Mouse (Mus musculus): Measurements from ENCODE around the gene Atp6v1g2. TPM values are rescaled to one million over a fixed set of nuclear protein-coding genes. Genes with fewer than 3 reads are reported as not detected.

Gene Atp6v1g2
- polyA plus RNA-seq, 1 experiment from 2014 or later: 151 TPM

Small RNA genes within 50 kb of the gene (microRNA-seq; reads per million reads assigned to microRNA genes)
- not detected for gene Mir6973a
- gene Mir6974: not detected
- gene Mir6975: 0.83 reads per million
- not detected for gene Mir8094

Other genes with a start within 250 kb of the Atp6v1g2 start
- 50.7 and 61.7 TPM in 2 replicates for gene Vars, start 232.7 kb upstream of the Atp6v1g2 start, polyA plus RNA-seq (2015; fragmentation: Nextera tagmentation; extraction: Ambion mirVana)
- 0.08 and 0.19 TPM in 2 replicates for gene Vwa7, start 217.1 kb upstream of the Atp6v1g2 start, polyA plus RNA-seq (2015; fragmentation: Nextera tagmentation; extraction: Ambion mirVana)
- gene Sapcd1, start 205.6 kb upstream of the Atp6v1g2 start, polyA plus RNA-seq (2015; fragmentation: Nextera tagmentation; extraction: Ambion mirVana): 1.7 TPM in 2 replicates
- 1.8 and 2.5 TPM in 2 replicates for gene Msh5, start 186.9 kb upstream of the Atp6v1g2 start, polyA plus RNA-seq (2015; fragmentation: Nextera tagmentation; extraction: Ambion mirVana)
- gene Clic1, start 183.7 kb upstream of the Atp6v1g2 start, polyA plus RNA-seq (2015; fragmentation: Nextera tagmentation; extraction: Ambion mirVana): 85.2 and 88.5 TPM in 2 replicates
- 338 and 363 TPM in 2 replicates for gene Ddah2, start 174.6 kb upstream of the Atp6v1g2 start, polyA plus RNA-seq (2015; fragmentation: Nextera tagmentation; extraction: Ambion mirVana)
- not detected in 2 replicates for gene Ly6g6c, start 168.3 kb upstream of the Atp6v1g2 start, polyA plus RNA-seq (2015; fragmentation: Nextera tagmentation; extraction: Ambion mirVana)
- gene Mpig6b, start 167.5 kb upstream of the Atp6v1g2 start, polyA plus RNA-seq (2015; fragmentation: Nextera tagmentation; extraction: Ambion mirVana): 0.13 and 0.21 TPM in 2 replicates
- gene Ly6g6e, start 156.8 kb upstream of the Atp6v1g2 start, polyA plus RNA-seq (2015; fragmentation: Nextera tagmentation; extraction: Ambion mirVana): 0.16 and 0.34 TPM in 2 replicates
- gene Ly6g6d, start 155.6 kb upstream of the Atp6v1g2 start, polyA plus RNA-seq (2015; fragmentation: Nextera tagmentation; extraction: Ambion mirVana): 0.68 and 1.0 TPM in 2 replicates
- gene Ly6g6f, start 148.1 kb upstream of the Atp6v1g2 start, polyA plus RNA-seq (2015; fragmentation: Nextera tagmentation; extraction: Ambion mirVana): 0.22 TPM in 1 of 2 replicates, not detected in the other
- gene Abhd16a, start 144.4 kb upstream of the Atp6v1g2 start, polyA plus RNA-seq (2015; fragmentation: Nextera tagmentation; extraction: Ambion mirVana): 113 and 115 TPM in 2 replicates
- not detected in 2 replicates for gene Ly6g5c, start 125.4 kb upstream of the Atp6v1g2 start, polyA plus RNA-seq (2015; fragmentation: Nextera tagmentation; extraction: Ambion mirVana)
- 0.93 and 1.5 TPM in 2 replicates for gene Ly6g5b, start 118.2 kb upstream of the Atp6v1g2 start, polyA plus RNA-seq (2015; fragmentation: Nextera tagmentation; extraction: Ambion mirVana)
- 20.7 and 23.7 TPM in 2 replicates for gene Gpank1, start 112.2 kb upstream of the Atp6v1g2 start, polyA plus RNA-seq (2015; fragmentation: Nextera tagmentation; extraction: Ambion mirVana)
- gene Csnk2b, start 111.6 kb upstream of the Atp6v1g2 start, polyA plus RNA-seq (2015; fragmentation: Nextera tagmentation; extraction: Ambion mirVana): 319 and 346 TPM in 2 replicates
- 8.9 TPM in 2 replicates for gene D17H6S53E, start 107.3 kb upstream of the Atp6v1g2 start, polyA plus RNA-seq (2015; fragmentation: Nextera tagmentation; extraction: Ambion mirVana)
- gene Apom, start 101.6 kb upstream of the Atp6v1g2 start, polyA plus RNA-seq (2015; fragmentation: Nextera tagmentation; extraction: Ambion mirVana): not detected in 2 replicates
- 50.9 and 65.2 TPM in 2 replicates for gene Bag6, start 98.5 kb upstream of the Atp6v1g2 start, polyA plus RNA-seq (2015; fragmentation: Nextera tagmentation; extraction: Ambion mirVana)
- 138 and 153 TPM in 2 replicates for gene Prrc2a, start 68.8 kb upstream of the Atp6v1g2 start, polyA plus RNA-seq (2015; fragmentation: Nextera tagmentation; extraction: Ambion mirVana)
- 5.6 and 10.1 TPM in 2 replicates for gene Aif1, start 57.6 kb upstream of the Atp6v1g2 start, polyA plus RNA-seq (2015; fragmentation: Nextera tagmentation; extraction: Ambion mirVana)
- gene Lst1, start 45.2 kb upstream of the Atp6v1g2 start, polyA plus RNA-seq (2015; fragmentation: Nextera tagmentation; extraction: Ambion mirVana): 4.8 and 7.3 TPM in 2 replicates
- 1.1 and 1.2 TPM in 2 replicates for gene Ltb, start 39.2 kb upstream of the Atp6v1g2 start, polyA plus RNA-seq (2015; fragmentation: Nextera tagmentation; extraction: Ambion mirVana)
- not detected in 2 replicates for gene Tnf, start 31.7 kb upstream of the Atp6v1g2 start, polyA plus RNA-seq (2015; fragmentation: Nextera tagmentation; extraction: Ambion mirVana)
- 0.37 and 0.80 TPM in 2 replicates for gene Lta, start 28.3 kb upstream of the Atp6v1g2 start, polyA plus RNA-seq (2015; fragmentation: Nextera tagmentation; extraction: Ambion mirVana)
- 0.34 and 0.45 TPM in 2 replicates for gene Gm16181, start 12.8 kb upstream of the Atp6v1g2 start, polyA plus RNA-seq (2015; fragmentation: Nextera tagmentation; extraction: Ambion mirVana)
- gene Nfkbil1, start 2.1 kb downstream of the Atp6v1g2 start, polyA plus RNA-seq (2015; fragmentation: Nextera tagmentation; extraction: Ambion mirVana): 9.8 and 10.1 TPM in 2 replicates
- gene Ddx39b, start 8.1 kb downstream of the Atp6v1g2 start, polyA plus RNA-seq (2015; fragmentation: Nextera tagmentation; extraction: Ambion mirVana): 331 and 355 TPM in 2 replicates
- gene H2-D1, start 29.1 kb downstream of the Atp6v1g2 start, polyA plus RNA-seq (2015; fragmentation: Nextera tagmentation; extraction: Ambion mirVana): 125 and 134 TPM in 2 replicates
- gene H2-Q1, start 86.7 kb downstream of the Atp6v1g2 start, polyA plus RNA-seq (2015; fragmentation: Nextera tagmentation; extraction: Ambion mirVana): 0.64 and 0.67 TPM in 2 replicates
- gene H2-Q2, start 108.6 kb downstream of the Atp6v1g2 start, polyA plus RNA-seq (2015; fragmentation: Nextera tagmentation; extraction: Ambion mirVana): 3.7 and 6.3 TPM in 2 replicates
- gene H2-Q4, start 146.0 kb downstream of the Atp6v1g2 start, polyA plus RNA-seq (2015; fragmentation: Nextera tagmentation; extraction: Ambion mirVana): 0.89 TPM in 2 replicates
- 1.1 and 1.2 TPM in 2 replicates for gene H2-Q6, start 191.2 kb downstream of the Atp6v1g2 start, polyA plus RNA-seq (2015; fragmentation: Nextera tagmentation; extraction: Ambion mirVana)
- 4.3 and 4.8 TPM in 2 replicates for gene H2-Q7, start 205.5 kb downstream of the Atp6v1g2 start, polyA plus RNA-seq (2015; fragmentation: Nextera tagmentation; extraction: Ambion mirVana)
- gene H2-Q10, start 236.4 kb downstream of the Atp6v1g2 start, polyA plus RNA-seq (2015; fragmentation: Nextera tagmentation; extraction: Ambion mirVana): 0.11 and 0.21 TPM in 2 replicates

All from hindbrain, embryonic 16.5 days (tissue).